Mouse (Mus musculus): ENCODE measurements at regions not wholly inside any gene's neighbourhood (a gene's known extent, or its start where the extent isn't known, plus 50 kb on each side); places are given as distances from the start of the nearest gene placed in this dataset.
"Not testable (repeated sequence)": the region's sequence is repeated elsewhere in the genome, so short reads cannot be mapped to it uniquely, and the experiment has no call there.

DNA sequence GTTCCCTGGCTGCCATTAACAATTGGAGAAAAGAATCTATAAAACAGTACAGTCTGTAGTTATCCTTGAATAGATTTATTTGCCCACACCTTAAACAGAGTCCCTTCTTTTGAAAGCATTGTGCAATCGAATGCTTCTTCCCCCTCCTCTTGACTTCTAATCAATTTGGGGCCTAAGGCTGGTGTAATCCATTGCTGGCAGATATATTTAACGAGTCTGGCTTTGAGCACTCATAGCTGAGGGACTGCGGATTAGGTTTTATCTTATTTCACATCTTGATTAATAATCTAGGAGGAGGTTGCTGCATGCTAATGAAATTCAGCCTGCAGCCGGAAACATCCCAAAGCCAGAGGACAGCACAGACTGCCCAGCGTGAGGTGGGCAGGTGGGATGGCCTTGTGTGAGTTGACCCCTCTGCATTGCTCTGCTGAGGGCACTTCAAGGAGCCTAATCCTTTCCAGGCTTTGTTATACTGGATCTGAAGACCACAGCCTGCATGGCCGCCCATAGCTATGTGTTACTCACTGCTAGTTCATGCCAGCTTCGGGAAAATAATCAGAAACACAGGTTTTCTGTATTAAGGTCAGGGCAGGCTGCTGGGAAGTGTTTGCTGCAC is 163.6 kb downstream of the Mterf1b start:
- no peak for DNase-seq (ENCODE audit: low spot score in 2 of 2)

DNA sequence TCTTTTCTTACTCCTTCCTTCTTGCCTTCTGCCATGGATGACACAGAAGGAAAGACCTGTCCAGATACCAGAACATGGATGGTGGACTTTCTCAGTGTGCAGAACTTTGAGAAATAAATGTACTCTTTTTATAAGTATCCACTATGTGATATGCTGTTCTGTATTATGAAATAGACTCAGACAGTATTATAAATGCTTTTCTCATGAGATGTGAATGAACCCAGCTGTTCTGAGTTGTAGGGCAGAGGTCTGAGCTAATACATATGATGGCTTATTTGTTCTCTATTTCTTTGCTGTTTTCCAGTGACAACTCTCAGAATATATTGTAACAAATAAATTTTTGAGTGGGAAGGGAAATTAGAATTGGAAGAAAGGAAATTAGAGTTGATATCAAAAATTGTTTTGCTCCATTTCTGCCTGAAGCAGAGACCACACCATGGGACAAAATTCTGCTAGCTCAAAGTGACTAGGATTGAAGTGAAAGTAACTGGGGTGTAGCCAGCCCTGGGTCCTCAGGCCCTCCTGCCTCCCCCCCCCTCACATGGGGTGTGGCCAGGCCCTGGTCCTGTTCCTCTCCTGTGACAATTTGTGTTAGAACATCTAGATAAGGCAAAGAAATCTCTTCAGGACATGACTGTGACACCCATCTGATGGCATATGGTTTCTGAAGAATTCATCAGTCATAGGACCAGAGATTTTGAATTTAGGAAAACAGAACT is 164.5 kb downstream of the Mterf1b start:
- DNase-seq (ENCODE audit: low spot score in 2 of 2), result not testable (repeated sequence)

DNA sequence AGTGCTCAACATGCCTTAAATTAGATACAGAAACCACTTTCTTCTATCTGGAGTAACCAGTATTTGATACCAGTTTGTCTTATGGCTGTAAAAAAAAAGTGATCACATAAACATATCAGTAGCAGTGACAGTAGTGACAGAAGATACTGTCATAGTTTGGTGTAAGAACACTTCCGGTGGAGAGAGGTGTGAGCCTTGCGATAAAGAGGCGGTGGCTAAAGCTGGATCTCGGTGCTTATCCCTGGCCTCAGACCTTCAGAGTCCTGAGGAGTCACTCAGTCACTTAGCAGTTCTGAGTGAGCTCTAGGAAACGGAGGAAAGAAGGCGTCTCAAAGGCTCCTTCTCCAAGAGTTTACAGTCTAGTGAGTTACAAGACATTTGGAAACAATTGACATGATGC is 169.4 kb downstream of the Mterf1b start:
- not testable (repeated sequence) for DNase-seq (ENCODE audit: low spot score in 2 of 2)

GRCm38 (mm10) chr5:4384719-4385118 is 192.6 kb downstream of the Mterf1b start:
- not testable (repeated sequence) for DNase-seq (ENCODE audit: low spot score in 2 of 2)

- no peak for DNase-seq (ENCODE audit: low spot score in 2 of 2)
These were observed 198.9 kb downstream of the Mterf1b start for GRCm38 (mm10) chr5:4391083-4391482.

GRCm38 (mm10) chr5:4394353-4395052 is 202.3 kb downstream of the Mterf1b start:
- not testable (repeated sequence) for DNase-seq (ENCODE audit: low spot score in 2 of 2)

DNA sequence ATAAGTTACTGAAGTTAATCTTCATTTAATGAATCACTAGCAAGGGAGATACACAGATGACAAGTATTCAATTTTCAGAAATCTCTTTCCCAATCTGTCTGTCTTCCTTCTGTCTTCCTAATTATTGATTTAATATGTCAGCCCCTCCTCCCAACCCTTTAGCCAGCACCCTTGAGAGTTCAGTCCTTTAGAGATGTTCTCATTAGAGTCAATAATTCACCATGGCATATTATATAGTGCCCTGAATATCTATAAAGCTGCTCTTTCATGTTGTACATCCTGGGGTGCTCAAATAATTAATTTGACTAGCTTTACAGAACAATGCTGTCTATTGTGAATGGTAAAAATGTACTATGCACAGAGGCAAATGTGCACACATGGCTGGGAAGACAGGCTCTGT is 205.9 kb downstream of the Mterf1b start:
- DNase-seq (ENCODE audit: low spot score in 2 of 2), result no peak

DNA sequence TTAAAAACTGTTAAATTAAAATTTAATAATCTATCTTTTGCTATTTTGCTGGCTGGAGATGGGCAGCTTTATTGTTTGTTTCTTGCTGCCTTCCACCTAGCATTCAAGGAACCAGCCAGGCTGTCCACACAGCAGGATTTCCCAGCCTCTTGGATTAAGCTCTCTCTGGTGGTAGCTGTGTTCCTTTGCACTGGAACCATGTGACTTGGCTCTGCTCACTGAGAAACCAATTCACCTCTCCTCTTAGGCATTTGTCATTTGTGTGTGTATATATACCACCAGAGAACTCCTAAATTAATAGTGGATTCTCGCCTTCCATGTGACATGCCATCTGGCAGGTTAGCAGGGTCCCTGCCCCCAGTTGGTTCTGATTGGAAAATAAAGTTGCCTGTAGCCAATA is 225.6 kb downstream of the Mterf1b start:
- no peak for DNase-seq (ENCODE audit: low spot score in 2 of 2)
